8 mouse cellular contexts compared by ENCODE assay signal in the genomic region with DNA sequence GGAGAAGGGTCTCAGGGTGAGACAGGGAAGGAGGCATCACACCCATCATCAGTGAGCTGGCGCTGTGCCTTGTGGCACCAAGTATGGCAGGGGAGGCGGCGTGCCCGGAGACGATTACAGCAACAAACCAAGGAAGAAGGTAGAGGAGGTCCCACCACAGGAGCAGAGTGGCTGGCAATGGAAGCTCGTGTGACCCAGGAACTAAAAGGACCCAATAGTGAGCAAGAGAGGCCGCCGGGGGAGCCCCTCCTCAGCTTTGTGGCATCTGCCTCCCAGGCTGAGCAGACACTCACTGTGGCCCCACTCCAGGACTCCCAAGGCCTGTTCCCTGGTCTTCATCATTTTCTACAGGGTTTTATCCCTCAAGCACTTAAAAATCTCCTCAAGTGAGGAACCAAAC. TPM values are rescaled to one million over a fixed set of nuclear protein-coding genes. Genes with fewer than 3 reads are reported as not detected.
DNase-seq lines count a peak whose midpoint lies in the region; ATAC-seq and TF ChIP-seq lines count a peak whose summit lies in the region.

No protein-coding gene starts in this region.

- no peak for TF ChIP-seq POLR2A in lung, adult 2 months (IDR thresholded peaks at IDR 0.05; ENCODE audit: borderline replicate concordance, extremely low read depth, low read depth, low read length)
- no peak for TF ChIP-seq POLR2A in small intestine, adult 2 months (IDR thresholded peaks at IDR 0.05; ENCODE audit: low read depth, low read length)

- peak overlapping the region; percentile 88 for H3K4me3 ChIP-seq in lung, embryonic 14.5 days (ENCODE audit: low read depth, low read length)
- H3K4me3 ChIP-seq in lung, adult 2 months (replicated peaks; ENCODE audit: extremely low read depth, low read depth, low read length), result no peak overlapping the region
- peak overlapping the region; percentile 89 for H3K4me3 ChIP-seq in heart, embryonic 12.5 days
- peak overlapping the region; percentile 37 for H3K4me3 ChIP-seq in limb, embryonic 11.5 days (ENCODE audit: low read depth, low read length)
- H3K4me3 ChIP-seq in small intestine, adult 2 months (ENCODE audit: low read depth, low read length), result peak overlapping the region; percentile 34

- no peak for TF ChIP-seq CTCF in lung, embryonic 14.5 days (IDR thresholded peaks at IDR 0.05; ENCODE audit: low read depth)
- no peak for TF ChIP-seq CTCF in lung, adult 2 months (IDR thresholded peaks at IDR 0.05; ENCODE audit: insufficient read depth, low read length)
- no peak for TF ChIP-seq CTCF in small intestine, adult 2 months (IDR thresholded peaks at IDR 0.05; ENCODE audit: extremely low read depth, insufficient read length, insufficient replicate concordance, low read depth, low read length)

- H3K36me3 ChIP-seq in lung, embryonic 14.5 days (ENCODE audit: insufficient read depth), result peaks cover 76% of the 10 kb centered on the region
- peaks cover 75% of the 10 kb centered on the region for H3K36me3 ChIP-seq in heart, embryonic 12.5 days
- H3K36me3 ChIP-seq in limb, embryonic 11.5 days (ENCODE audit: control insufficient read depth, insufficient read depth, low read length), result peaks cover 36% of the 10 kb centered on the region
- H3K36me3 ChIP-seq in small intestine, adult 2 months (ENCODE audit: control insufficient read depth, insufficient read depth, low read length), result peaks cover 52% of the 10 kb centered on the region

- DNase-seq in lung, embryonic 14.5 days, result no peak
- no peak for DNase-seq in lung, adult 2 months
- peak; percentile 76 for DNase-seq in cerebellum, adult 9-11 months
- no peak for DNase-seq in limb, embryonic 11.5 days (ENCODE audit: low spot score)
- DNase-seq in right cerebral cortex, adult 18-20 months, result no peak
- no peak for DNase-seq in embryo, embryonic 10 days (ENCODE audit: low spot score)

- H3K27me3 ChIP-seq in lung, embryonic 14.5 days (ENCODE audit: insufficient read depth, low read length), result no peaks in the 10 kb centered on the region
- no peaks in the 10 kb centered on the region for H3K27me3 ChIP-seq in heart, embryonic 12.5 days (replicated peaks)
- no peaks in the 10 kb centered on the region for H3K27me3 ChIP-seq in limb, embryonic 11.5 days (ENCODE audit: control insufficient read depth, insufficient read depth, low read length)
- H3K27me3 ChIP-seq in small intestine, adult 2 months (ENCODE audit: control insufficient read depth, insufficient read depth, low read length), result no peaks in the 10 kb centered on the region

- ATAC-seq in lung, embryonic 14.5 days (ENCODE audit: insufficient read depth), result no peak
- no peak for ATAC-seq in heart, embryonic 12.5 days (ENCODE audit: insufficient number of reproducible peaks, low FRiP score)
- no peak for ATAC-seq in limb, embryonic 11.5 days (ENCODE audit: insufficient number of reproducible peaks, low FRiP score, low TSS enrichment, low read depth)

- H3K4me2 ChIP-seq in lung, embryonic 14.5 days, result peak overlapping the region; percentile 75
- H3K4me2 ChIP-seq in heart, embryonic 12.5 days, result peak overlapping the region; percentile 75
- peak overlapping the region; percentile 49 for H3K4me2 ChIP-seq in limb, embryonic 11.5 days (ENCODE audit: low read depth, severe bottlenecking)

- 67% methylated on average over 8 of the region's 8 CpGs for WGBS in lung, embryonic 14.5 days
- WGBS in lung, adult 2 months, result 47% methylated on average over 8 of the region's 8 CpGs
- whole genome bisulfite sequencing in heart, embryonic 12.5 days, result 73% methylated on average over 8 of the region's 8 CpGs
- WGBS in limb, embryonic 11.5 days, result 82% methylated on average over 8 of the region's 8 CpGs
- 34% methylated on average over 8 of the region's 8 CpGs for WGBS in small intestine, adult 2 months

- no peaks in the 10 kb centered on the region for H3K9me3 ChIP-seq in lung, embryonic 14.5 days (ENCODE audit: low read depth, low read length)
- H3K9me3 ChIP-seq in heart, embryonic 12.5 days (replicated peaks), result no peaks in the 10 kb centered on the region
- H3K9me3 ChIP-seq in limb, embryonic 11.5 days (ENCODE audit: control insufficient read depth, low read length), result no peaks in the 10 kb centered on the region

- peaks cover 4% of the 10 kb centered on the region; the same call in 1 of the 2 replicates for H3K4me1 ChIP-seq in lung, embryonic 14.5 days (ENCODE audit: insufficient read depth)
- H3K4me1 ChIP-seq in lung, adult 2 months (ENCODE audit: control insufficient read depth, insufficient read depth, low read length), result peaks cover 8% of the 10 kb centered on the region
- peaks cover 23% of the 10 kb centered on the region for H3K4me1 ChIP-seq in heart, embryonic 12.5 days (replicated peaks)
- peaks cover 6% of the 10 kb centered on the region; the same call in 1 of the 2 replicates for H3K4me1 ChIP-seq in limb, embryonic 11.5 days (ENCODE audit: control insufficient read depth, insufficient read depth, low read length)
- H3K4me1 ChIP-seq in small intestine, adult 2 months (ENCODE audit: control insufficient read depth, insufficient read depth, insufficient read length, low read length), result peaks cover 9% of the 10 kb centered on the region

- H3K9ac ChIP-seq in lung, embryonic 14.5 days, result peak overlapping the region; percentile 62
- H3K9ac ChIP-seq in heart, embryonic 12.5 days, result peak overlapping the region; percentile 72
- peak overlapping the region; percentile 62 for H3K9ac ChIP-seq in limb, embryonic 11.5 days (ENCODE audit: low read length)

- peak overlapping the region; percentile 92 for H3K27ac ChIP-seq in lung, embryonic 14.5 days (ENCODE audit: low read depth)
- H3K27ac ChIP-seq in heart, embryonic 12.5 days (ENCODE audit: poor library complexity, severe bottlenecking), result peak overlapping the region; percentile 92
- H3K27ac ChIP-seq in limb, embryonic 11.5 days (replicated peaks; ENCODE audit: low read depth, low read length), result no peak overlapping the region
- H3K27ac ChIP-seq in small intestine, adult 2 months (ENCODE audit: insufficient read depth, low read depth, low read length), result peak overlapping the region; percentile 95

RNA-seq across cellular contexts. Expression of gene Eef1g, which starts 1.1 kb away (rescaled TPM):
- polyA plus RNA-seq in lung, embryonic 14.5 days (2014; fragmentation: Nextera tagmentation; extraction: Ambion mirVana), result 480 and 516 TPM in 2 replicates
- polyA plus RNA-seq in lung, adult 2 months (2012; rRNA removed), result 121 and 206 TPM in 2 replicates
- polyA plus RNA-seq in heart, embryonic 12.5 days (2016; fragmentation: Nextera tagmentation; extraction: Ambion mirVana), result 281 and 282 TPM in 2 replicates
- polyA plus RNA-seq in limb, embryonic 11.5 days (2014; fragmentation: Nextera tagmentation; extraction: Ambion mirVana), result 567 and 588 TPM in 2 replicates
- 90.2 and 129 TPM in 2 replicates for polyA plus RNA-seq in small intestine, adult 2 months (2012; rRNA removed)

RNA-seq across cellular contexts. Expression of gene Tut1, which starts 12.1 kb away (rescaled TPM):
- polyA plus RNA-seq in lung, embryonic 14.5 days (2014; fragmentation: Nextera tagmentation; extraction: Ambion mirVana), result 27.4 and 28.4 TPM in 2 replicates
- polyA plus RNA-seq in lung, adult 2 months (2012; rRNA removed), result 14.9 and 17.9 TPM in 2 replicates
- polyA plus RNA-seq in heart, embryonic 12.5 days (2016; fragmentation: Nextera tagmentation; extraction: Ambion mirVana), result 17.1 and 19.4 TPM in 2 replicates
- 33.2 and 35.2 TPM in 2 replicates for polyA plus RNA-seq in limb, embryonic 11.5 days (2014; fragmentation: Nextera tagmentation; extraction: Ambion mirVana)
- 5.6 and 13.2 TPM in 2 replicates for polyA plus RNA-seq in small intestine, adult 2 months (2012; rRNA removed)

RNA-seq across cellular contexts. Expression of gene Ahnak, which starts 23.3 kb away (rescaled TPM):
- 14.9 and 15.8 TPM in 2 replicates for polyA plus RNA-seq in lung, embryonic 14.5 days (2014; fragmentation: Nextera tagmentation; extraction: Ambion mirVana)
- 56.3 and 84.7 TPM in 2 replicates for polyA plus RNA-seq in lung, adult 2 months (2012; rRNA removed)
- polyA plus RNA-seq in heart, embryonic 12.5 days (2016; fragmentation: Nextera tagmentation; extraction: Ambion mirVana), result 26.0 and 27.1 TPM in 2 replicates
- polyA plus RNA-seq in limb, embryonic 11.5 days (2014; fragmentation: Nextera tagmentation; extraction: Ambion mirVana), result 7.7 and 8.9 TPM in 2 replicates
- polyA plus RNA-seq in small intestine, adult 2 months (2012; rRNA removed), result 5.1 and 14.7 TPM in 2 replicates

RNA-seq across cellular contexts. Expression of gene Mta2, which starts 24.1 kb away (rescaled TPM):
- polyA plus RNA-seq in lung, embryonic 14.5 days (2014; fragmentation: Nextera tagmentation; extraction: Ambion mirVana), result 44.0 and 52.1 TPM in 2 replicates
- 20.0 and 26.9 TPM in 2 replicates for polyA plus RNA-seq in lung, adult 2 months (2012; rRNA removed)
- 106 and 115 TPM in 2 replicates for polyA plus RNA-seq in heart, embryonic 12.5 days (2016; fragmentation: Nextera tagmentation; extraction: Ambion mirVana)
- polyA plus RNA-seq in limb, embryonic 11.5 days (2014; fragmentation: Nextera tagmentation; extraction: Ambion mirVana), result 58.5 and 62.0 TPM in 2 replicates
- 15.0 and 21.7 TPM in 2 replicates for polyA plus RNA-seq in small intestine, adult 2 months (2012; rRNA removed)

RNA-seq across cellular contexts. Expression of gene Eml3, which starts 36.4 kb away (rescaled TPM):
- polyA plus RNA-seq in lung, embryonic 14.5 days (2014; fragmentation: Nextera tagmentation; extraction: Ambion mirVana), result 19.0 and 19.5 TPM in 2 replicates
- polyA plus RNA-seq in lung, adult 2 months (2012; rRNA removed), result 50.5 and 65.5 TPM in 2 replicates
- 13.3 and 13.5 TPM in 2 replicates for polyA plus RNA-seq in heart, embryonic 12.5 days (2016; fragmentation: Nextera tagmentation; extraction: Ambion mirVana)
- 17.9 and 18.0 TPM in 2 replicates for polyA plus RNA-seq in limb, embryonic 11.5 days (2014; fragmentation: Nextera tagmentation; extraction: Ambion mirVana)
- polyA plus RNA-seq in small intestine, adult 2 months (2012; rRNA removed), result 18.4 and 32.2 TPM in 2 replicates
